Mouse (Mus musculus) heart, postnatal 25 days (tissue): ENCODE results near the gene Slc25a22. TPM values are rescaled to one million over a fixed set of nuclear protein-coding genes. Genes with fewer than 3 reads are reported as not detected.
A peak's percentile ranks its signal among the peaks of the same experiment; 100 is the strongest.

Source experiments
- DNase-seq: peaks from one replicate; pipeline ENCODE4 v3.0.0; 2022; ENCODE audit warnings: low spot score
- intact Hi-C: fragments of 180-260 bp; cut with DNase I; formaldehyde crosslinking; loops from one replicate; pipeline ENCODE4 v1.15.1; 2025
- total RNA-seq, 2 experiments: library from RNA; stranded (reverse); gene quantifications; 2 replicates each; pipeline ENCODE4 v1.2.3; 2021

The Slc25a22 gene
- total RNA-seq, 2 experiments from 2014 or later, result 58.8 to 72.6 TPM

DNA sequence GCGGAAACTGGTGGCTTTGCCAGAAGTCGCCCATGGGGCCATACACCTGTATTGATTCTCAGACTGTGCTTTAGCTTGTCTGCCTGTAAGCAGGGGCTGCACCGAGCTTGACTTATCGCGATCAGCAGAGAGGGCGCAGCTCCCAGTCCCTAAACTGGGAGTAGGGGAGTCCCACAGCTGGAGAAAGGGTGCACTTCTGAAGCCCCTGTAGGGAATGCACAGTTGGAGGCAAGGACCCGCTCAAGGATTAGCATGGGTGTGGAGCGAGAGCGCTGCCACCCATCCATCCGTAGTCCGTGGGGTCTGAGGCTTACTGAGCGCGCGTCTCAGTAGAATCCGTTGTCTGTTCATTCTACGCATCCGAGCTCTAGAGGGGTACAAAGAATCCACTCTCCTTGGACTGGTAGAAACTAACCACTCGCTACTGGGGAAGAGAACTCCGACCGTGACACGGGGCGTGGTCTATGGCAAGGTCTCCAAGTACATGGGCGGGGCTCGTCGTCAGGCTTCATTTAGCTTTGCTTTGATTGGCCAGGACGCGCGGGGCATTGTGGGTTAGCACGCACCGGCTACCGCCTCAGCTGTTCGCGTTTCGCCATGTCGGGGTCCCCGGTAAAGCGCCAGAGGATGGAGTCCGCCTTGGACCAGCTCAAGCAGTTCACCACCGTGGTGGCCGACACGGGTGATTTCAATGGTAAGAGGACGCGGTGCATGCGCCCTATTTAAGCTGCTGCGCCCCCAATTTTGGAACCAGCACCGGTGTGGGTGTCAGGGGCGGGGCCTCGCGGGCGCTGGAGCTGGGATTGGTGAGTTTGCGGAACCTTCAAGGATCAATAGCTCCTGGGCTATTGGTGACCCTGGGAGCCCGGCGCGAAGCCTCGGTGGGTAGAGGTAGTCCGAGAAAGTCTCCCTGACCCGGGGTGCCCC lies 45.8 kb downstream of the Slc25a22 start, which contains the start of gene Taldo1:
Gene Taldo1, plus strand, starts transcription at position 575 of the 927 bp plus-strand sequence.
- DNase-seq, result peak; percentile 92
- intact Hi-C loops, result no loop called here

DNA sequence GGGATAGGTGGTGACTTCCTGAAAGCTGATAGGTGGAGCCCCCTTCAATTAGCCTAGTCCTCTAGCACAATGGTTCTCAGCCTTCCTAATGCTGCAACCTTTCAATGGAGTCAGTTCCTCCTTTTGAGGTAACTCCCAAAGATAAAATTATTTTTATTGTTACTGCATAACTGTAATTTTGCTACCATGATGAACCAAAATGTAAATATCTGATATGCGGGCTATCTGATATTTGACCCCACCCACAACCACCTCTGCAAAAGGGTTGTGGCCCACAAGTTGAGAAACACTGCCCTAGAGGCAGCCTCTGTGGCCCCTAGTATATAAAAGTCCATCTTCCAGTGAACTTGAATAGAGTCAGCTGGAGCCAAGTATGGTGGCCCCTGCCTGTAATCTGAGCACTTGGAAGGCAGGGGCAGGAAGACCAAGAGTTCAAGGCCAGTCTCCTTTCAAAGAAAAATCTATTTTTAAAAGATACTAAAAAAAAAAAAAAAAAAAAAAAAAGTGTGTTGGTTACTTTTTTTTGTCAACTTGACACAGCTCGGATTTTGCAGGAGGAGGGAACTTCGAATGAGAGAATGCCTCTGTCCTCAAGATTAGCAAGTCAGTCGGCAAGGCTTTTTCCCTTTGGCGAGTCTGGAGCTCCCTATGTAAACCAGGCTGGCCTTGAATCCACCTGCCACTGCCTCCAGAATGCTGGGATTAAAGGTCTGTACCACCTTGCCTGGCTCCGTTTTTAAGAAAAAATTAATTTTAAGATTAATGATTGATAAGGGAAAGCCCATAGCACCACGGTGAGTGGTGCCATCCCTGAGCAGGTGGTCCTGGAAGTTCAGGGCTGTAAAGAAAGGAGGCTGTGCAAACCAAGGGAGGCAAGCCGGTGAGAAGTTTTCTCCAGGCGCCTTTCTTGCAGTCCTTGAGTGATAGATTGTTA lies 47.1 kb downstream of the Slc25a22 start:
- no peak for DNase-seq
- intact Hi-C loops, result no loop called here

DNA sequence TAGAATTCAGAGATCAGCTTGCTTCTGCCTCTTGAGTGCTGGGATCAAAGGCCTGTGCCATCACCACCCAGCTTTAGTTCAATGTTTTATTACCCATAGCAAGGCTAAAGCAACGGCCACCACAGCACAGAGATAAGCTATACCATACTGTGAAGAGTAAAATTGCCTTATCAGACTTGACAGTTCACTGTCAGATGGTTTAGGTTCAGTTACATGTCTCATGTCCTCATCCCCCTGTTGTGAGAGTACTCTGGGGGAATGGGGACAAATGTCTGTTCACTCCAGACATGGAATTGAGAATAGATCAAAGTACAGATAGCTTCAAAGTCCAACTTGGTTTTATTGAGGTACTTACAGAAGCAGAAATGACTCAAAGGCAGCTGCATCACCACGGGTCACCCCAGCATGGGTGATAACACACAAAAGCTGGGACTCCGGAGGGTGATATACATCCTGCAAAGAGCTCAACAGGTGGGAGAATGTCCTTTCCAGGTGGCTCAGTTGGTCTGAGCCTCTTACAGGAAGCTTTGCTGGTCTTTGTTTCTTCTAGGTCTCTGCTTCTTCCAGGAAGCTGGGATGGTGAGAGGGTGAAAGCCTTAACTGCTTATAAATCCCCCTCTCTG lies 49.1 kb downstream of the Slc25a22 start:
- intact Hi-C loops, result no loop called here
- no peak for DNase-seq

DNA sequence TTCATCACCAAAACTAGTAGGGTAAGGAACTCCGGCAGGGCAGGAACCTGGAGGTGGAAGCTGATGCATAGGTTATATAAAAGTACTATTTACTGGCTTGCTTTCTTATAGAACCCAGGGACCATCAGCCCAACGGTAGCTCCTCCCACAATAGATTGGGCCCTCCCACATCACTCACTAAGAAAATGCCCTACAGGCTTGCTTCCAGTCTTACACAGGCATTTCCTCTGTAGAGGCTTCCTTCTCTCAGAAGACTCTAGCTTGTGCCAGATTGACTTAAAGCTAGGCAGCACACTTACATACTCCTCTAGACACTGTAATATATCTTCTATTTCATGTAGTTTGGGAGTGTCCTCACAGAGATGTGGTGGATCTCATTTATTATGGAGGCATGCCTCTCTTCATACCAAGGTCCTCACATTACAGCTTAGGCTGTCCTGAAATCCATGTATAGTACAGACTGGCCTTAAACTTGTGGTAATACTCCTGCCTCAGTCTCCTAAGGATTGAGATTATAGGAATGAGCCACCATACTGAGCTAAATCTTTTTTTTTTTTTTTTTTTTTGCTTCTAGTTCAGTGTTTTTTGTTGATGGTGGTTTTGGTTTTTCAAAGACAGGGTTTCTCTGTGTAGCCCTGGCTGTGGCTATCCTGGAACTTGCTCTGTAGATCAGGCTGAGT lies 49.7 kb downstream of the Slc25a22 start:
- intact Hi-C loops, result no loop called here
- DNase-seq, result no peak

DNA sequence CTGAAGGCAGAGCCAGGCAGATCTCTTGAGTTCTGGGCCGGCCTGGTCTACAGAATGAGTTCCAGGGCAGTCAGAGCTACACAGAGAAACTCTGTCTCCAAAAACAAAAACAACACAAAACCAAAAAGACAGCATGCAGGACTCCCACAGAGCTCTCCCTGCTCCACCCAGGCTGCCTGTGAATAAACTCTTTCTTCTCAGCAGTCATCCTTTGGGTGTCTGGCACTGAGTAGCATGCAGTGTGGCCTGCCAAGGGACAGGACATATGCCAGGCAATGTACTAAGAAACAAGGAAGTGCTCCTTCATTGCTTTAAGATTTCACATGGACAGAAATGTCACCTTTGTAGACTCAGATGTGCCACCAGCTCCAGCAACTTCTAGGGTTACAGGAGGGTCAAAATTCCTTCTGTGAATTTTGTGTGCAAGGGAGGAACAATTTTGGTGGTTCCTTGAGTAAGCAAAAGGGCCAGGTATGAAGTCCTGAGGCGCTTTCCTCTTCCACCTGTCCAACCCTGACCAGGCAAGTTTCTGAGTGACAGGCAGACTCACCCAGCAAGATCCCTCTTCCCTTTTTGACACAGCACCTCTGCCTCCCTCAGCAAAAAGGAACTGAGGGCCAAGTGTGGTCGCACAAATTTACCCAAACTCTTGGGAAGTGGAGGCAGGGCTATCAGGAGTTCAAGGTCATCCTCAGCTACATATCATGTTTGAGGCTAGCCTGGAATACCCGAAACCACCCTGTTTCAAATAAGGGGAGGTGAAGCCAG lies 56.4 kb downstream of the Slc25a22 start:
- intact Hi-C loops, result no loop called here
- DNase-seq, result no peak

Other genes starting within 250 kb of the Slc25a22 start
- gene Hras, start 243.9 kb downstream of the Slc25a22 start, total RNA-seq, result 100 to 1,000 TPM; 106 to 112 TPM
- 1 to 10 TPM; 3.2 to 4.7 TPM for gene Lrrc56, start 243.7 kb downstream of the Slc25a22 start, total RNA-seq
- gene Lmntd2, start 223.8 kb downstream of the Slc25a22 start, total RNA-seq, result not detected
- gene Rassf7, start 222.0 kb downstream of the Slc25a22 start, total RNA-seq, result under 1 TPM; 0.62 to 0.64 TPM
- 10 to 100 TPM; 29.8 to 31.6 TPM for gene Phrf1, start 209.1 kb downstream of the Slc25a22 start, total RNA-seq
- 1 to 10 TPM; 3.4 to 3.6 TPM for gene Irf7, start 171.4 kb downstream of the Slc25a22 start, total RNA-seq
- gene Cdhr5, start 161.1 kb downstream of the Slc25a22 start, total RNA-seq, result not detected
- gene Sct, start 158.8 kb downstream of the Slc25a22 start, total RNA-seq, result not detected
- gene Drd4, start 145.9 kb downstream of the Slc25a22 start, total RNA-seq, result not detected
- gene Deaf1, start 110.2 kb downstream of the Slc25a22 start, total RNA-seq, result 10 to 100 TPM; 16.4 to 17.1 TPM
- gene Tmem80, start 110.2 kb downstream of the Slc25a22 start, total RNA-seq, result 10 to 100 TPM; 13.5 to 13.9 TPM
- 1 to 10 TPM; 3.2 to 4.3 TPM for gene Eps8l2, start 99.0 kb downstream of the Slc25a22 start, total RNA-seq
- gene Taldo1, start 45.7 kb downstream of the Slc25a22 start, total RNA-seq, result 100 to 1,000 TPM; 124 to 126 TPM
- 10 to 100 TPM; 13.8 to 14.2 TPM for gene Gatd1, start 23.8 kb downstream of the Slc25a22 start, total RNA-seq
- gene Cend1, start 8.4 kb downstream of the Slc25a22 start, total RNA-seq, result under 1 TPM; 0.75 to 0.84 TPM
- gene Pidd1, start 6.1 kb upstream of the Slc25a22 start, total RNA-seq, result under 1 TPM; 0.39 to 0.86 TPM
- 100 to 1,000 TPM; 862 to 950 TPM for gene Rplp2, start 9.5 kb upstream of the Slc25a22 start, total RNA-seq
- gene Pnpla2, start 17.3 kb upstream of the Slc25a22 start, total RNA-seq, result 100 to 1,000 TPM; 409 to 426 TPM
- gene Cracr2b, start 23.2 kb upstream of the Slc25a22 start, total RNA-seq, result 10 to 100 TPM; 19.7 to 23.1 TPM
- gene Cd151, start 29.5 kb upstream of the Slc25a22 start, total RNA-seq, result 100 to 1,000 TPM; 280 TPM
- gene Polr2l, start 37.2 kb upstream of the Slc25a22 start, total RNA-seq, result 10 to 100 TPM; 74.3 to 74.7 TPM
- gene Tspan4, start 37.3 kb upstream of the Slc25a22 start, total RNA-seq, result 10 to 100 TPM; 17.5 to 39.0 TPM
- 10 to 100 TPM; 46.6 to 47.1 TPM for gene Chid1, start 102.0 kb upstream of the Slc25a22 start, total RNA-seq
- gene Ap2a2, start 124.3 kb upstream of the Slc25a22 start, total RNA-seq, result 10 to 100 TPM; 48.9 to 56.1 TPM
- not detected for gene Muc6, start 217.4 kb upstream of the Slc25a22 start, total RNA-seq